Mouse (Mus musculus): Measurements from ENCODE around the gene Svs1.
"Not testable (repeated sequence)": the region's sequence is repeated elsewhere in the genome, so short reads cannot be mapped to it uniquely, and the experiment has no call there.

Gene Svs1

GRCm38 (mm10) chr6:48986444-48986990 lies at the start of gene Svs1:
Gene Svs1 (plus strand): TSS chr6:48986861.
- ChIA-PET CTCF (interaction anchor here in 1 of 4 experiments (0.5 kb wide), 1 partner anchor 150 kb away, joined by 4 read pairs; no protein-coding TSS in a partner anchor), POLR2A (no interaction called here)

DNA sequence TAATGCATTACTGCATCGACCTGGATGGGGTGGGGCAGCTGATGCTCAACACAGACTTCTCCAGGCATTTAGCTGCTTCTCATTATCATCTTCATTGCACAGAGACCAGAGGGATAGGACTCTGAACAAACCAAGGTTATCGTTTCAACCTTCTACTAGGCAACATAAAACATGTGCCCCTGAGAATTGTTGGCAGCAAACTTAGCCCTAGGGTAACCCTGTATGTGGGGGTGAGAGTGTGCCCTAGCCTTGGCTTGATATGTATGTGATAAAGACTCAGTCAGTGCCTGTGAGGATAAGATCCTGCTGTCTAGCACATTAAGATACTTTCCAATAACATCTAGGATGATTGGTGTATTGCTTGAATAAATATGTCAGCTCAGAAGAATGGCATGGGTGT lies 37.1 kb upstream of the Svs1 start:
- ChIA-PET CTCF (interaction anchor here in 1 of 4 experiments (0.6 kb wide), 1 partner anchor 135 kb away, joined by 3 read pairs; no protein-coding TSS in a partner anchor), POLR2A (no interaction called here)

DNA sequence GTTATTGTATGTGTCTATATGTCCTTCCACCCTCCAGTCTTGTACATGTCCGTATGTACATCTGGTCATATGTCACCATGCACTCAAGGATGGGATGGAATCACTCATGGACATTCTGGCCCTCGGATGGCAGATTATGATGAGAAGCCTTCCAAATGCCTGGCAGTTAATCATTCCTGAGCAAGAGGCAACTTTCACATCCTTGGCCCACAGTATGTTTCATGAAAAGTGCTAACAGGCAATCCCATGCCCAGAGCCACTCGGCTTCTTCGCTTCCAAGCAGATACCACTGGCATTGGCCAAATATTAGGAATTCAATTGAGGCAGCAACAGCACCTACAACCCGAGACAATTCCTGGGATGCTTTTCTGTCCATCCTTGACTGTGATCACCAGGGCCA lies 36.0 kb upstream of the Svs1 start:
- POLR2A ChIA-PET = no interaction called here
- CTCF ChIA-PET = interaction anchor here in 1 of 4 experiments (0.6 kb wide), 1 partner anchor 13 kb away, joined by 5 read pairs; no protein-coding TSS in a partner anchor

DNA sequence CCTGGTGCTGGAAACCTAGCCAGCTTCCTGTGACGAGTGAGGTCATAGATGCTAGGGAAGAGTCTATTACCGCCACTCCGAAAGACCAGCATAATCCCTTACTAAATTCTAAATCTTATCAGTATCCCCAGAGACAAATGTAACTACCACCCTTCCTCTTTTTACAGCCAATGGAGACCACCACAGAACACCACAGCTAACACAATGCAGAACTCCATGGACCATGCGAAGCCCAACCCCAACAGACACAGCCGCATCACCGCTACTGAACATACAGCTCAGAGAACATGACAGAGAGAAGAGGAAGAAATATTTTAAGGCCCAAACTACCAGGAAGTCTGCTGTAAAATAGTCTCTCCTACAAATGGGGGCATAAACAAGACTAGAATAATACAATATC lies 35.0 kb upstream of the Svs1 start:
- CTCF ChIA-PET = no interaction called here
- POLR2A ChIA-PET = no interaction called here

DNA sequence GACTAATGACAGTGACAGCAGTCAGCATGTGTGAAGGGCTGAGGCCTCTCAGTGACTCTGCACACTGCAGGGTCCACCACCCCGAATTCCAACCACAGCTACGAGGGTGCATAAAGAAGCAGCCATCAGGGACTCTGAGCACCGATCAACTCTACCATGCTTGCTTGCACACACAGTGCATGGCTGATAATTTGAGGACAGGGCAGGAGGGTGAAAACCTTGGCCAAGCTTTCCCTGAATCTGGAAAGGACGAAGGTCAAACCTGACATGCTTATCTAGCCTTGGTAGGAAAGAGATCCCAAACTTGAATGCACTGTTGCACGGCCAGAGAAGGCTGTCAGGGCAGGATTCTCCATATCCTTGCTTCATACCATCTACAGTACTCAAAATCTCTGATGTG lies 33.4 kb upstream of the Svs1 start:
- POLR2A ChIA-PET = no interaction called here
- CTCF ChIA-PET = interaction anchor here in 2 of 4 experiments (0.5 to 1.5 kb wide), 4 partner anchors 9 to 93 kb away, joined by 3 to 5 read pairs (median 4); no protein-coding TSS in a partner anchor

DNA sequence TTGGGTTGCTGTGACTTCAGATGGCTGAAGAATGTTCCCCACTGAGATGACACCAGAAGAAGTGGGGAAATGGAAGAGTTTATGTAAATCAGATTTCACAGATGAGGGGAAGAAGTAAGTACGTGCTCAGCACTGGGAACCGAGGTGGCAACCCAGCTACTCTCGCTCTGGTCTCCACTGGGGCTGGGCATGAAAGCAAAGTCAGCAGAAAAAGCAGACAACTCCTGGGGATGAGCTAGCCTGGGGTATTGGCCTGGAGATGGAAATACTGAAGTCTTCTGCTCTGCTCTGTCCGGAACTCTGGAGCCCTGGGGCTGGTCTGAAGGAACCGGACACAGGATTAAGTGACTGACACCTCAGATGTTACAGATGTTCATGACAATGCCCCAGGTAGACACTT lies 32.5 kb upstream of the Svs1 start:
- ChIA-PET CTCF (interaction anchor here in 1 of 4 experiments (0.7 to 1.5 kb wide), 3 partner anchors 42 to 183 kb away, joined by 4 read pairs; no protein-coding TSS in a partner anchor), POLR2A (no interaction called here)

DNA sequence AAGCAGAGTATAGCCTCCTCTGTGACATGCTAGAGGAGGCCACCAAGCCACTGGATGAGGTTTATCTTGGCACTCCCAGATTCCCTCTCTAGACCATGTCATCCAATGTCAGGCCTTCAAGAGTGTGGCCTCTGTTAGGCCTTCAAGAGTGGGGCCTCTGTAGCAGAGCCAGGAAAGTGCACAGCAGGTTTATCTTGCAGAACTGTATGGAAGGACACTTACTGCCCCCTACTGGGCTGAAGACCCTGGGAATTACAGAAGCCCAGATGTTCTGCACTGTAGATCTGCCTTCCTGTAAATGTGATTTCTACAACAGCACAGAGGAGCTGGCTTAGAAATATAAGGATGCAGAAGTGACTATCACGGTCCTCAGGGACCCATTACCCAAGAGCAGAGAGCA lies 31.7 kb upstream of the Svs1 start:
- ChIA-PET CTCF (interaction anchor here in 2 of 4 experiments (0.6 to 0.7 kb wide), 2 partner anchors 313 to 406 kb away, joined by 3 read pairs; no protein-coding TSS in a partner anchor), POLR2A (no interaction called here)

- CTCF ChIA-PET = interaction anchor here in 2 of 4 experiments (0.5 to 2.1 kb wide), 3 partner anchors 96 to 1629 kb away, joined by 3 to 17 read pairs (median 3); no protein-coding TSS in a partner anchor
- POLR2A ChIA-PET = no interaction called here
Observed at GRCm38 (mm10) chr6:48956785-48957184, 29.9 kb upstream of the Svs1 start.

GRCm38 (mm10) chr6:48958053-48958452 lies 28.6 kb upstream of the Svs1 start:
- ChIA-PET CTCF (interaction anchor here (0.5 to 2.1 kb wide), 8 partner anchors 98 to 312 kb away, joined by 3 to 17 read pairs (median 6); no protein-coding TSS in a partner anchor), POLR2A (no interaction called here)

DNA sequence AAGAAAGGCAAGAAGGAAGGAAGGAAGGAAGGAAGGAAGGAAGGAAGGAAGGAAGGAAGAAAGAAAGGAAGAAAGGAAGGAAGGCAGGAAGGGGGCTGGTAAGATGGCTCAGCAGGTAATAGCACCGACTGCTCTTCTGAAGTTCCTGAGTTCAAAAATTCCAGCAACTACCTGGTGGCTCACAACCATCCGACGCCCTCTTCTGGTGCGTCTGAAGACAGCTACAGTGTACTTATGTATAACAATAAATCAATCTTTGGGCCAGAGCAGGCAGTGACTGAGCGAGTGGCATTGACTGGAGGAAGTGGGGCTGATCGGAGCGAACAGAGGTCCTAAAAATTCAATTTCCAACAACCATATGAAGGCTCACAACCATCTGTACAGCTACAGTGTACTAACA lies 27.5 kb upstream of the Svs1 start:
- CTCF ChIA-PET = interaction anchor here (0.5 to 1.7 kb wide), 11 partner anchors 12 to 1619 kb away, joined by 3 to 10 read pairs (median 4); no protein-coding TSS in a partner anchor
- POLR2A ChIA-PET = interaction anchor here in 3 of 4 experiments (0.5 to 1.0 kb wide), 3 partner anchors 99 to 642 kb away, joined by 3 read pairs; no protein-coding TSS in a partner anchor

GRCm38 (mm10) chr6:48966696-48967095 lies 20.0 kb upstream of the Svs1 start:
- CTCF ChIA-PET = not testable (repeated sequence)

GRCm38 (mm10) chr6:48967868-48968267 lies 18.8 kb upstream of the Svs1 start:
- CTCF ChIA-PET = no interaction called here
- POLR2A ChIA-PET = no interaction called here

More at GRCm38 (mm10) chr6:48966696-48967095, 20.0 kb upstream of the Svs1 start:
- POLR2A ChIA-PET = not testable (repeated sequence)

GRCm38 (mm10) chr6:48974663-48975062 lies 12.0 kb upstream of the Svs1 start, which contains the start of gene Doxl2:
Gene Doxl2 (plus strand): TSS chr6:48974963.
- CTCF ChIA-PET = interaction anchor here in 1 of 4 experiments (1.2 kb wide), 1 partner anchor 114 kb away, joined by 4 read pairs; no protein-coding TSS in a partner anchor

DNA sequence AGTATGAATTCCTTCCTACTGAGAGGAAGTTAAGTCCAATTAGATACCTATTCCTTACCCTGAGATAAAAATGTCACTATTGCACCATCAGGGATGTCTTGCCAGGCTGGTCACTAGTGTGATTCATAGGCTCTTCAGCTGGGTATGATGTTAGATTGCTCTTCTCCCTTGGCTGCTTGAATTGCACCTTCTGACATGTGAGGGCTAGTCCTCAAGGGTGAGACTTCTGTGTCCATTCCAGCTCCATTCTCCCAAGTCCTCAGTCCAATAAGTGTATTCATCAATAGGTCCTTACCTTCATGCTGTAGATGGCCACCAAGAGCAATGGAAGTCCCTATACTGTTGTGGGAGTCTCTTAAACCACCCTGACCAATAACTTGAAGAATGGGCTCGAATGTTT lies 7.0 kb upstream of the Svs1 start:
- CTCF ChIA-PET = no interaction called here
- POLR2A ChIA-PET = interaction anchor here in 1 of 4 experiments (1.9 kb wide), 1 partner anchor 9 kb away, joined by 5 read pairs; no protein-coding TSS in a partner anchor

More at GRCm38 (mm10) chr6:48974663-48975062, 12.0 kb upstream of the Svs1 start, which contains the start of gene Doxl2:
- POLR2A ChIA-PET = no interaction called here

DNA sequence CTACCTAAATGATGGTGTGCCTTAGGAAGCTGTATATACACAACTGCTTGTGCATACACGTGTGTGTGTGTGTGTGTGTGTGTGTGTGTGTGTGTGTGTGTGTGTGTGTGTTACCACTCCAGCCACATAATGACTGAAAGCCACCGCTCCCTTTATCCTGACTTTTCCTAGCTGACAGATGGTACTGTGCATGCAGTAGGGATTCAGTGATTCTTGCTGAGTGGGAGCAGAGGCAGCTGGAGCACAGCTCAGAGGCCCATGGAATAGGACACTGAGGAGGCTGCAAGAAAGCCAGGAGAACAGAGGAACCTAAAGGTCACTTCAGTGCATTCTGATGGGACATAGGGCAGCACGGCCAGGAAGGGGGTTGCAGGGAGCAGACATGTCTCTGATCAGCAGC lies 4.4 kb upstream of the Svs1 start:
- CTCF ChIA-PET = interaction anchor here in 2 of 4 experiments (0.5 to 0.6 kb wide), 2 partner anchors 118 to 1735 kb away, joined by 3 to 6 read pairs; no protein-coding TSS in a partner anchor
- POLR2A ChIA-PET = interaction anchor here in 1 of 4 experiments (0.7 kb wide), 1 partner anchor 38 kb away, joined by 4 read pairs; no protein-coding TSS in a partner anchor

- ChIA-PET CTCF (interaction anchor here in 1 of 4 experiments (0.9 kb wide), 1 partner anchor 244 kb away, joined by 3 read pairs; no protein-coding TSS in a partner anchor), POLR2A (no interaction called here)
Observed at GRCm38 (mm10) chr6:48989971-48990370, 3.3 kb downstream of the Svs1 start.

DNA sequence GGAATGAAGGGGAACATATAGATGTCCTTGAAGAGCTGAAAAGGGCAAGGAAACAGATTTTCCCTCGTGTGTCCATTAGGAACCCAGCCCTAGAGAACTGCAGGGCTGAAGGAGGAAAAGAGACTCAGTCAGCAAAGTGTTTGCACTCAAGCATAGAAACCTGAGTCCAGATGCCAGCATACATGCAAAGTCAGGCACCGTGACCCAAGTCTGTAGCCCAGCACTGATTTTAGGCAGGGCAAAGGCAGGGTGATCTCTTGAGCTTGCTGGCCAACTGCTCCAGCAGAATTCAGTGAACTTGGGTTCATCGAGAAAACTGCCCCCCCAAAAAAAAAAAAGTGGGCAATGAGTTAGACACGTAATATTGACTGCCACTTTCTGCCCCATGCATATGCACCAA lies 5.3 kb downstream of the Svs1 start:
- POLR2A ChIA-PET = interaction anchor here in 1 of 4 experiments (0.6 to 0.7 kb wide), 2 partner anchors 29 to 45 kb away, joined by 3 read pairs; no protein-coding TSS in a partner anchor

GRCm38 (mm10) chr6:48998186-48998585 lies 11.5 kb downstream of the Svs1 start:
- ChIA-PET CTCF (interaction anchor here in 2 of 4 experiments (0.8 to 1.5 kb wide), 3 partner anchors 10 to 138 kb away, joined by 3 to 5 read pairs (median 4); no protein-coding TSS in a partner anchor), POLR2A (no interaction called here)

More for the DNA sequence above, 5.3 kb downstream of the Svs1 start:
- CTCF ChIA-PET = interaction anchor here in 2 of 4 experiments (0.7 kb wide), 2 partner anchors 174 to 423 kb away, joined by 3 to 11 read pairs; no protein-coding TSS in a partner anchor

DNA sequence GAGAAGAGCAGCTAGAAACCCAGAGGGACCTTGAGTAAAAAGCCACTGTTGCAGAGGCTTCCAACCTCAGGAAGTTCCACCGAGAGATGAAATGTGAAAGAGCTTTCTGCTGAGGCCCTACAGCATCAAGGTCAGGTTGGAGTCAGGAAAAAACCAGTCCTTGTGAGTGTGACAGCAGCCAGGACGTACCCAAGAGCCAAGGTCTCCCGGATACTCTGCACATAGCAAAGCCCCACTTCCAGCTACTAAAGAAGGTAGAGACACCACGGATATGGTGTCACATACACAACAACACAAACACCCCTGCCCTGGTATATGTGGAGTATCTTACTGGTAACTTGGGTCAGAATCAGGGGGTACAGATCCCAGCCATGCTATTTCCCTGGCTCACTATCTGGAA lies 12.1 kb downstream of the Svs1 start:
- POLR2A ChIA-PET = interaction anchor here in 1 of 4 experiments (0.5 kb wide), 1 partner anchor 50 kb away, joined by 3 read pairs; no protein-coding TSS in a partner anchor

DNA sequence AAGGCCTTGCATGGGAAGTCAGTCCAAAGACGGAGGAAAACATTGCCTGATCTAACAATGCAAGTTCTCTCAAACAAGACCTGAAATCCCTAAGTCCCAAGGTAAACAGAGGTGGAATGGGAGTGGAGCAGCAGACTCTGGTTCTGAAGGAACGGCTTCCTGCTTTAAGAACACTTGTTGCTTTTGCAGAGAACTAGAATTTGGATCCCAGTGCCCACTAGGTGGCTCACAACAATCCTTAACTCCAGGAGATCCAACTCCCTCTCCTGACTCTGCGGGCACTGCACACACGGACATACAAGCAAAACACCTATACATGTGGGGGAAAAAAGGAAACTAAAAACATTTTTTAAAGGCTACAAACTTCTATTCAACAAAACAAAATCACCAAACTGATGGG lies 16.7 kb downstream of the Svs1 start:
- CTCF ChIA-PET = no interaction called here
- POLR2A ChIA-PET = no interaction called here

More for the DNA sequence above, 12.1 kb downstream of the Svs1 start:
- CTCF ChIA-PET = interaction anchor here in 3 of 4 experiments (0.6 to 1.4 kb wide), 2 partner anchors 9 to 872 kb away, joined by 3 to 5 read pairs (median 4); no protein-coding TSS in a partner anchor
